Mouse (Mus musculus) layer of hippocampus, adult 9-10 months (tissue): Measurements from ENCODE around the gene Zc3h4.

Experiments
- DNase-seq: peaks from one replicate; pipeline ENCODE4 v3.0.0; 2022; ENCODE audit warnings: low spot score

The Zc3h4 gene

GRCm38 (mm10) chr7:16399820-16400688, 656 bp upstream of the Zc3h4 start:
- peak; percentile 94 for DNase-seq

GRCm38 (mm10) chr7:16401991-16402431, 1.3 kb downstream of the Zc3h4 start:
- DNase-seq, result no peak

- no peak for DNase-seq
Observed at GRCm38 (mm10) chr7:16402449-16402848, 1.7 kb downstream of the Zc3h4 start.

- no peak for DNase-seq
Observed at GRCm38 (mm10) chr7:16402968-16403948, 2.5 kb downstream of the Zc3h4 start.

GRCm38 (mm10) chr7:16404315-16405072, 3.8 kb downstream of the Zc3h4 start:
- DNase-seq, result no peak

GRCm38 (mm10) chr7:16405073-16405455, 4.4 kb downstream of the Zc3h4 start:
- no peak for DNase-seq

- DNase-seq, result no peak
Observed at GRCm38 (mm10) chr7:16405516-16406351, 5.0 kb downstream of the Zc3h4 start.

- no peak for DNase-seq
Observed at GRCm38 (mm10) chr7:16406978-16407377, 6.3 kb downstream of the Zc3h4 start.

GRCm38 (mm10) chr7:16411100-16411499, 10.4 kb downstream of the Zc3h4 start:
- no peak for DNase-seq

GRCm38 (mm10) chr7:16412220-16412896, 11.6 kb downstream of the Zc3h4 start:
- no peak for DNase-seq

- no peak for DNase-seq
Observed at GRCm38 (mm10) chr7:16412930-16413329, 12.2 kb downstream of the Zc3h4 start.

GRCm38 (mm10) chr7:16415426-16415825, 14.7 kb downstream of the Zc3h4 start:
- DNase-seq, result no peak

GRCm38 (mm10) chr7:16417141-16417771, 16.5 kb downstream of the Zc3h4 start:
- DNase-seq, result no peak

- no peak for DNase-seq
Observed at GRCm38 (mm10) chr7:16418713-16419112, 18.0 kb downstream of the Zc3h4 start.

GRCm38 (mm10) chr7:16420493-16421118, 19.9 kb downstream of the Zc3h4 start:
- DNase-seq, result no peak

GRCm38 (mm10) chr7:16422222-16422856, 21.6 kb downstream of the Zc3h4 start:
- no peak for DNase-seq

GRCm38 (mm10) chr7:16423731-16424130, 23.0 kb downstream of the Zc3h4 start:
- no peak for DNase-seq

GRCm38 (mm10) chr7:16425721-16426120, 25.0 kb downstream of the Zc3h4 start:
- no peak for DNase-seq
